Mouse (Mus musculus) neutrophil, adult 83 days (primary cell): Measurements from ENCODE around the gene 4930442H23Rik. TPM values are rescaled to one million over a fixed set of nuclear protein-coding genes. Genes with fewer than 3 reads are reported as not detected.

Source experiments
- total RNA-seq, 2 experiments: library from RNA; stranded (reverse); gene quantifications; one replicate each; pipeline ENCODE4 v1.2.4; 2023

4930442H23Rik gene
- total RNA-seq = not detected

GRCm38 (mm10) chr10:81183805-81184204, at the start of gene 4930442H23Rik:
TSS of gene 4930442H23Rik (minus strand) at chr10:81183849.

GRCm38 (mm10) chr10:81232580-81233225, 49.1 kb upstream of the 4930442H23Rik start, which contains the start of gene Zfr2:
TSS of gene Zfr2 (plus strand) at chr10:81233155.

GRCm38 (mm10) chr10:81230438-81231332, 47.0 kb upstream of the 4930442H23Rik start, which contains the start of gene Atcay:
TSS of gene Atcay (minus strand) at chr10:81230833.

DNA sequence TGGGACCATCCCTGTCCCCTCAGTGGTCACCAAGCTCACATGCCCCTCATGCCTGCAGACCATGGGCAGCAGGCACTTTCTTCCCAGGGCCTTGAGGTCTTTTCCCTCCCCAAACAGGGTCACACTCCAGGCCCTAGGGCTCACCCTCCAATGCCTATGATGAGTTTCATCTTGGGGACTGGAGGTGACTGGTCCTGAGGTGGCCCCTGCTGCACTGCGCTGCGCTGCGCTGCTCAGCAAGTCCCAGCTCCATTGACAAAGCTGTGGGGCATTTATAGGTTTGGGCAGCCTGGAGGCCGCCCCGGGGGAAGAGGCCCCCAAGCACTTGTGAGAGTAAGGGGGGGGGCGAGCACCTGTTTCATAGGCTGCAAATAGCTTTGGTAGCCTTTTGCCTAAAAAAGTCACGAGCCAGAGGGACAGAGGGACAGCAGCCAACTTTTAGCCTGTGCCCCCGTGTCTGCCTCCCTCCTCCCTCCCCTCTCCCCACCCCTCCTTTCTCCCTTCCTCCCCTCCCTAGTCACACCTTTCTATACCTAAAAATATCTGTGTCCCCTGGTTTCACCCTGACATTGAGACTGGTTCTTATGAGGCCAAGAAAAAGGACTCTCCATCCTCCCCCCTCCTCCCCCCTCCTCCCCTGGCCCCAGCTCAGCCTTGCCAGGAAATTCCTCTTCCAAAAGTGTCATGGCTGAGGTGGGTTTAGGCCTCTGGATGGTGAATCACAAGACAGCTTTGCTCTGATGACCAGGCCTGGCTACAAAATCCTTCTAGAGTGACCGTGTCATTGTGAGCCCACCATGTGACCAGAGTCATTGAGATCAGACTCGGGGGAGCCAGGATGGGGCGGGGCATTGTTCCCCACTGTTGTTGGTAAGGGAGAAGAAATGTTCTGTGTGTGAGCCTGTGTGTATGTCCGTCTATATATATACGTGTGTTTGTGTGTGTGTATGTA, 18.4 kb upstream of the 4930442H23Rik start, which contains the start of gene Nmrk2:
Gene Nmrk2, minus strand, starts transcription at position 245 of the 952 bp plus-strand sequence.

GRCm38 (mm10) chr10:81182336-81183333, 1.0 kb downstream of the 4930442H23Rik start, which contains the start of gene Dapk3:
TSS of gene Dapk3 (plus strand) at chr10:81183005.

GRCm38 (mm10) chr10:81176466-81177271, 7.0 kb downstream of the 4930442H23Rik start, which contains the start of gene Eef2:
TSS of gene Eef2 (plus strand) at chr10:81176631.

DNA sequence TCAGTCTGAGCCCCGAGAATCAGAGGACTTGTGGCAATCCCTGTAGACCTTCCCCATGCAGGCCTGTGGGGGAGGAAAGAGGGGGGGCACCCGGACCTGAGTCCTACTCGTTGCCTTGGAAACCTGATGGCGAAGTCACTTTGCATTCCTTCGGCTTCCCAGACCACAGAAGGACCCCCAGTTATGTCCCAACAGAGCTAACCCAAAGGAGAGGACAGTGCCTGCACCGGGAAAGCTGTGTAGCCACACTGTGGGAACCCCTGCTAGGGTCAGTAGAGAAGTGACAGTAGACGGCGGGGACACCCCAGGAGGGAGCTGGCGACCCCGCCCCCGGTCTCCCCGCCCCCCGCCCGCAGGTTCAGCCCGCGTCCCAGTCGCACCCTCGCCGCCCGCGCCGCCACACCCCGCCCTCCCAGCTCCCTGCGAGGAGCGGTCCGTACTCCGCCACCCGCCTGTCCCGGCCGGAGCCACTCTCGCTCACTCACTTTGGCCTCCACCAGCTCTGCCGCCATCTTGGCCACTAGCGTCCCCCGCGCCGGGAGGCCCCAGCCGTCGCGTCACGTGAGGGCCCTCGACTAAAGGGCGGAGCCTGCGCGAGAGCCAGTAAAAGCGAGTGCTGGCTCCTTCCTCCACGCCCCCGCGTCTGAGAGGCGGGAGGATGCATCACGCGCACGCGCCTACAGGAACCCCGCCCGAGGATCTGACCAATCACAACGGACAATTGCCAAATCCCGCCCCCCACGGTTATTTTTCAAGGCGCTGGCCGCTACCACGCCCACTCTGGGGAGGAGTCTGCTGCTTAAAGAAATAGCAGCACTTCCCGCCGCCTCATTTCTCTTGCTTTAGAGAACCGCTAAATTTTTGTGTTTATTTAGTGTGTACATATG, 16.2 kb downstream of the 4930442H23Rik start, which contains the start of gene Pias4:
Gene Pias4, minus strand, starts transcription at position 724 of the 887 bp plus-strand sequence.

GRCm38 (mm10) chr10:81134966-81135681, 48.5 kb downstream of the 4930442H23Rik start, which contains the start of gene Zbtb7a:
TSS of gene Zbtb7a (plus strand) at chr10:81135220.

Other genes with a start within 250 kb of the 4930442H23Rik start
- under 1 TPM; 0.59 to 0.68 TPM for gene Gng7, start 168.9 kb downstream of the 4930442H23Rik start, total RNA-seq
- gene Diras1, start 158.2 kb downstream of the 4930442H23Rik start, total RNA-seq = not detected
- gene Slc39a3, start 146.4 kb downstream of the 4930442H23Rik start, total RNA-seq = 10 to 100 TPM; 11.2 to 13.3 TPM
- 10 to 100 TPM; 48.3 to 49.5 TPM for gene Sgta, start 123.7 kb downstream of the 4930442H23Rik start, total RNA-seq
- 1 to 10 TPM; 6.6 to 8.3 TPM for gene Thop1, start 113.8 kb downstream of the 4930442H23Rik start, total RNA-seq
- gene Creb3l3, start 85.0 kb downstream of the 4930442H23Rik start, total RNA-seq = 1 to 10 TPM in 1 of 2 experiments, under 1 TPM in 1; 0.64 to 1.2 TPM
- gene Map2k2, start 77.9 kb downstream of the 4930442H23Rik start, total RNA-seq = 10 to 100 TPM; 86.1 to 87.6 TPM
- 10 to 100 TPM; 62.4 to 68.5 TPM for gene Zbtb7a, start 48.6 kb downstream of the 4930442H23Rik start, total RNA-seq
- 10 to 100 TPM; 27.3 to 29.5 TPM for gene Pias4, start 15.9 kb downstream of the 4930442H23Rik start, total RNA-seq
- 100 to 1,000 TPM; 824 to 844 TPM for gene Eef2, start 7.2 kb downstream of the 4930442H23Rik start, total RNA-seq
- 10 to 100 TPM; 26.8 to 31.2 TPM for gene Dapk3, start 844 bp downstream of the 4930442H23Rik start, total RNA-seq
- not detected for gene Nmrk2, start 18.2 kb upstream of the 4930442H23Rik start, total RNA-seq
- gene Atcay, start 47.0 kb upstream of the 4930442H23Rik start, total RNA-seq = not detected
- gene Zfr2, start 49.3 kb upstream of the 4930442H23Rik start, total RNA-seq = 1 to 10 TPM in 1 of 2 experiments, under 1 TPM in 1; 0.44 to 1.5 TPM
- gene Matk, start 69.1 kb upstream of the 4930442H23Rik start, total RNA-seq = 1 to 10 TPM; 7.1 to 10.0 TPM
- 10 to 100 TPM; 36.4 to 40.7 TPM for gene Mrpl54, start 83.1 kb upstream of the 4930442H23Rik start, total RNA-seq
- gene Apba3, start 83.1 kb upstream of the 4930442H23Rik start, total RNA-seq = 10 to 100 TPM; 28.2 to 28.6 TPM
- gene Tjp3, start 107.7 kb upstream of the 4930442H23Rik start, total RNA-seq = 1 to 10 TPM; 5.6 to 5.8 TPM
- gene Pip5k1c, start 109.1 kb upstream of the 4930442H23Rik start, total RNA-seq = 10 to 100 TPM; 84.7 to 91.8 TPM
- 10 to 100 TPM; 27.9 to 30.2 TPM for gene Cactin, start 137.3 kb upstream of the 4930442H23Rik start, total RNA-seq
- gene Tbxa2r, start 144.9 kb upstream of the 4930442H23Rik start, total RNA-seq = under 1 TPM in 1 of 2 experiments, not detected in 1; 0.64 TPM
- gene Gipc3, start 159.4 kb upstream of the 4930442H23Rik start, total RNA-seq = not detected
- gene Hmg20b, start 166.6 kb upstream of the 4930442H23Rik start, total RNA-seq = 10 to 100 TPM; 38.3 to 46.6 TPM
- 10 to 100 TPM; 19.2 to 20.1 TPM for gene Mfsd12, start 173.6 kb upstream of the 4930442H23Rik start, total RNA-seq
- 1 to 10 TPM; 3.8 to 4.8 TPM for gene 4930404N11Rik, start 182.0 kb upstream of the 4930442H23Rik start, total RNA-seq
- gene Fzr1, start 194.7 kb upstream of the 4930442H23Rik start, total RNA-seq = 10 to 100 TPM; 51.4 to 52.7 TPM
- gene Dohh, start 200.6 kb upstream of the 4930442H23Rik start, total RNA-seq = 10 to 100 TPM; 17.9 to 20.0 TPM
- under 1 TPM; 0.53 to 0.70 TPM for gene Gm48551, start 200.6 kb upstream of the 4930442H23Rik start, total RNA-seq
- gene Gm48552, start 205.2 kb upstream of the 4930442H23Rik start, total RNA-seq = 1 to 10 TPM; 1.1 to 1.3 TPM
- 10 to 100 TPM in 1 of 2 experiments, 1 to 10 TPM in 1; 7.1 to 10.6 TPM for gene Smim24, start 209.2 kb upstream of the 4930442H23Rik start, total RNA-seq